Mouse (Mus musculus) midbrain, embryonic 15.5 days (tissue): Measurements from ENCODE around the gene Scn1b. TPM values are rescaled to one million over a fixed set of nuclear protein-coding genes. Genes with fewer than 3 reads are reported as not detected.

ENCODE experiments used
- ATAC-seq: fragments of 200-750 bp; cut with Nextera tagmentation; replicated peaks from 2 replicates; pipeline ENCODE4 v1.8.0; 2017; ENCODE audit warnings: moderate TSS enrichment
- H3K27ac ChIP-seq: fragments of 300-500 bp; sonication (generic); 2 replicates; pipeline ENCODE4 v1.5.1; 2015; ENCODE audit warnings: mild to moderate bottlenecking, inconsistent platforms
- H3K27me3 ChIP-seq: fragments of 300-500 bp; sonication (generic); replicated peaks from 2 replicates; pipeline ENCODE4 v1.6.1; 2015; ENCODE audit warnings: inconsistent platforms
- H3K36me3 ChIP-seq: fragments of 300-500 bp; sonication (generic); replicated peaks from 2 replicates; pipeline ENCODE4 v1.6.1; 2015; ENCODE audit warnings: inconsistent platforms
- H3K4me1 ChIP-seq: fragments of 300-500 bp; sonication (generic); 2 replicates; pipeline ENCODE4 v1.6.1; 2015; ENCODE audit warnings: inconsistent platforms
- H3K4me2 ChIP-seq: fragments of 300-500 bp; sonication (generic); 2 replicates; pipeline ENCODE4 v1.6.1; 2015; ENCODE audit warnings: inconsistent platforms, mild to moderate bottlenecking, moderate library complexity
- H3K4me3 ChIP-seq: fragments of 300-500 bp; sonication (generic); 2 replicates; pipeline ENCODE4 v1.5.1; 2015; ENCODE audit warnings: mild to moderate bottlenecking, inconsistent platforms
- H3K9ac ChIP-seq: fragments of 300-500 bp; sonication (generic); 2 replicates; pipeline ENCODE4 v1.6.1; 2015; ENCODE audit warnings: mild to moderate bottlenecking, inconsistent platforms
- H3K9me3 ChIP-seq: fragments of 300-500 bp; sonication (generic); 2 replicates; pipeline ENCODE4 v1.6.1; 2016; ENCODE audit warnings: inconsistent platforms
- WGBS: fragments of 180-500 bp; shearing (Covaris S2); methylation state at CpG from one replicate; pipeline ENCODE4 v1.1.7; 2015; ENCODE audit warnings: mixed read lengths; 5-methylcytosine and 5-hydroxymethylcytosine counted together
- polyA plus RNA-seq: library from polyadenylated mRNA; unstranded; fragments of >200 nt; fragmentation: Nextera tagmentation; extraction: Ambion mirVana; gene quantifications from 2 replicates; pipeline ENCODE4 v1.2.1, GENCODE M21; 2015

Gene Scn1b
- polyA plus RNA-seq, 1 experiment from 2014 or later, result 9.2 TPM

DNA sequence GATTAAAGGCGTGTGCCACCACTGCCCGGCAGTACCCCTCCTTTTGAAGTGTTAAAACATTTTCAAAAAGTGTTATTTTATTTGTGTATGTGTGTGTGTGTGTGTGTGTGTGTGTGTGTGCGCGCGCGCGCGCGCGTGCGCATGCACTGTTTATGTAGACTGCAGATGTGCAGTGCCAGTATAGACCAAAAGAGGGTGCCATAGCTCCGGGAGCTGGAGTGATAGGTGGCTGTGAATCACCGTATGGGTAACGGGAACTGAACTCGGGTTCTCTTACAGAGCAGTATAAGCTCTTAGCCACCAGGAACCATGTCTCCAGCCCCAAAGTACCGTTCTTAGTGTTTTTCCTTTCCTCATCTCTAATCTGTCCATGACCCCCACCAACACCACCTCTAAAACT lies 18.1 kb upstream of the Scn1b start:
- H3K36me3 ChIP-seq, result peaks cover 36% of the 10 kb centered on the region
- H3K9me3 ChIP-seq, result no peaks in the 10 kb centered on the region
- H3K4me3 ChIP-seq, result no peak overlapping the region
- ATAC-seq, result no peak
- H3K27ac ChIP-seq, result no peak overlapping the region
- H3K4me1 ChIP-seq, result peaks cover 19% of the 10 kb centered on the region
- H3K9ac ChIP-seq, result no peak overlapping the region
- no peak overlapping the region for H3K4me2 ChIP-seq
- H3K27me3 ChIP-seq, result no peaks in the 10 kb centered on the region
- 95% methylated on average over 16 of the region's 16 CpGs for WGBS

DNA sequence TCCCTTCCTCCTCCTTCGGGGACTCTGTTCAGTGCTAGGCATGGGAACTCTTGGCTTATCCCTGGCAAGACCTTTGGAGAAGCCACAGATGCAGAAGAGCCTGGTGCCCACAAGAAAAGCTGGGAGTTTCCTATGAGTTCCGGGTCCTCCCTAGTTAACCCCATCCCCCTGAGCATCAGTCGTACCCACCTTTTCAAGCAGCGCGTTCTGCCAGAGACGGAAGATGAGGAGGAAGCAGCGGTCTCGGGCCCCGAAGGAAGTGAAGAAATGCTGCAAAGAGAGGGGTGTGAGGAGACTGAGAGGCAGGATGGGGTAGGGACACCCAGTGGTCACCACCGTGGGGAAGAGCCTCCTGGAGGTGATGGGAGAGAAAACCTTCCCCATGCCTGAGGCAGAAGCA lies 14.1 kb upstream of the Scn1b start:
- Histone ChIP-seq H3K9me3 (no peaks in the 10 kb centered on the region), H3K27ac (no peak overlapping the region), H3K4me2 (no peak overlapping the region), H3K4me3 (no peak overlapping the region), H3K9ac (no peak overlapping the region), H3K27me3 (no peaks in the 10 kb centered on the region), H3K36me3 (peaks cover 74% of the 10 kb centered on the region), H3K4me1 (no peaks in the 10 kb centered on the region)
- no peak for ATAC-seq
- WGBS, result 96% methylated on average over 10 of the region's 10 CpGs

- 92% methylated on average over 4 of the region's 4 CpGs for WGBS
- no peak overlapping the region for H3K4me2 ChIP-seq
- no peak overlapping the region for H3K9ac ChIP-seq
- H3K4me3 ChIP-seq, result no peak overlapping the region
- H3K27me3 ChIP-seq, result no peaks in the 10 kb centered on the region
- H3K36me3 ChIP-seq, result peaks cover 80% of the 10 kb centered on the region
- no peaks in the 10 kb centered on the region for H3K9me3 ChIP-seq
- ATAC-seq, result no peak
- no peaks in the 10 kb centered on the region for H3K4me1 ChIP-seq
- H3K27ac ChIP-seq, result no peak overlapping the region
Observed at GRCm38 (mm10) chr7:31140302-31140701, 13.5 kb upstream of the Scn1b start.

DNA sequence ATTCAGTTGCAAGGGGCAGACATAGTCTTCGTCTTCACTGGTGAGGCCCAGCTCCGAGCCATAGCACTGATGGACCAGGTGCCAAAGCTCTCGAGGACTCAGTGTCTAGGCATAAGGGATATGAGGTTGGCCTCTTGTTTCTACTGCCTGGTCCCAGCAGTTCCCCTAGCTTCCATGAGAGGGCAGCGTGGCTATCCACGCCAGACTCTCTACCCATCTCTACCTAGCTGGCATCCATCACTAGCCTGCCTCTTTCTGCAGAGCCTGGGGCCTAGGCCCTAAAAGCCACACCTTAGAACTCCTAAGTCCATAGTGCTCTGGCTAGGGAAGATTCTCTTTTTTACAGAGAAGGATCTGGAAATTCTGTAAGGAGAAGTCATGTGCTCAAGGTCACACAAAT lies 13.0 kb upstream of the Scn1b start:
- Histone ChIP-seq H3K9ac (no peak overlapping the region), H3K4me2 (no peak overlapping the region), H3K27ac (no peak overlapping the region), H3K27me3 (no peaks in the 10 kb centered on the region), H3K4me3 (no peak overlapping the region), H3K9me3 (no peaks in the 10 kb centered on the region), H3K36me3 (peaks cover 85% of the 10 kb centered on the region), H3K4me1 (no peaks in the 10 kb centered on the region)
- 64% methylated on average over 5 of the region's 5 CpGs for WGBS
- peak; percentile 68 for ATAC-seq

- Histone ChIP-seq H3K27me3 (no peaks in the 10 kb centered on the region), H3K4me3 (no peak overlapping the region), H3K27ac (no peak overlapping the region), H3K9ac (no peak overlapping the region), H3K4me2 (no peak overlapping the region), H3K4me1 (no peaks in the 10 kb centered on the region), H3K9me3 (no peaks in the 10 kb centered on the region), H3K36me3 (peaks cover 96% of the 10 kb centered on the region)
- WGBS, result 97% methylated on average over 10 of the region's 10 CpGs
- no peak for ATAC-seq
Observed at GRCm38 (mm10) chr7:31135717-31136116, 8.9 kb upstream of the Scn1b start.

- no peak overlapping the region for H3K4me3 ChIP-seq
- peaks cover 68% of the 10 kb centered on the region for H3K36me3 ChIP-seq
- no peaks in the 10 kb centered on the region for H3K27me3 ChIP-seq
- peaks cover 8% of the 10 kb centered on the region for H3K4me1 ChIP-seq
- H3K27ac ChIP-seq, result no peak overlapping the region
- no peak for ATAC-seq
- H3K9me3 ChIP-seq, result no peaks in the 10 kb centered on the region
- H3K9ac ChIP-seq, result no peak overlapping the region
- H3K4me2 ChIP-seq, result no peak overlapping the region
- 90% methylated on average over 4 of the region's 4 CpGs for WGBS
Observed at GRCm38 (mm10) chr7:31131866-31132265, 5.1 kb upstream of the Scn1b start.

DNA sequence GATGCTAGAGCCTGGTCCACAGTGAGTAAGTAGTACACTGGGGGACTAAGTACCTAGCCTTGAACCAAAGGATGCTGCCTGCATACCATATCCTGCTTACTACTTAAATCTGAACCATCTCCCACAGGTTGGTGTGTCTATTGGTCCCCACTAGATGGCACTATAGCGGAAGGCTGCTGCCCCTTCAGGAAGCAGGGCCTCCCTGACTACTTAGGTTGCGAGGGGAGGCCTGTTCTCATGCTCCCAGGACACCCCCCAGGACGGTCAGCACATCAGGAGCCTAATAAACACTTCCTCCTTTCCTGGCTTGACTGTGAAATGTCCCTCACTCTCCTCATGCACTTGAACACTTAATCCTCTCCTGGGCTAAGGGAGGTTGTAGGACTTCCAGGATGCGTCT lies 4.0 kb upstream of the Scn1b start:
- H3K27me3 ChIP-seq, result peaks cover 7% of the 10 kb centered on the region
- ATAC-seq, result no peak
- no peak overlapping the region for H3K9ac ChIP-seq
- peaks cover 17% of the 10 kb centered on the region for H3K4me1 ChIP-seq
- no peaks in the 10 kb centered on the region for H3K9me3 ChIP-seq
- H3K4me3 ChIP-seq, result no peak overlapping the region
- H3K4me2 ChIP-seq, result no peak overlapping the region
- H3K27ac ChIP-seq, result no peak overlapping the region
- WGBS, result 41% methylated on average over 4 of the region's 4 CpGs
- peaks cover 58% of the 10 kb centered on the region for H3K36me3 ChIP-seq

DNA sequence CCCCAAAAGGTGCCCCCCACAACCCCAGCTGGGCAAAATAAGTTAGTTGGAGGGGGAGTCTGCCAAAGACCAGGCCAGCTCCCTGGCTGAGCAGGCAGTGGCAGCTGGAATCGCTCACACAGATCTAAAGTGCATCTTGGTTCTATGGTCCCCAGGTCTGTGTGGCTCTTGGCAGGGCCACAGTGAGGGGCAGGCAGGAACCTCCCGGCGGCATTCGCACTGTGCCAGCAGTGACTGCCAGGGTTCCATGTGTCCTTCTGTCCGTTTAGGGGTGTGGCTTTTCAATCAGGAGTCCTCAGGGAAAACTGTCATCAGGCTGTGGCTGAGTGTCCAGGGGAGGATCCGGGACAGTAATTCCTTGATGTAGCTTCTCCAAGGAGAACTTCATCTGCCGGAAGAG lies 3.4 kb upstream of the Scn1b start:
- no peak overlapping the region for H3K4me3 ChIP-seq
- no peak overlapping the region for H3K27ac ChIP-seq
- 91% methylated on average over 7 of the region's 7 CpGs for WGBS
- peaks cover 19% of the 10 kb centered on the region for H3K4me1 ChIP-seq
- peaks cover 51% of the 10 kb centered on the region for H3K36me3 ChIP-seq
- H3K9ac ChIP-seq, result no peak overlapping the region
- no peak overlapping the region for H3K4me2 ChIP-seq
- no peak for ATAC-seq
- H3K27me3 ChIP-seq, result peaks cover 13% of the 10 kb centered on the region
- no peaks in the 10 kb centered on the region for H3K9me3 ChIP-seq

GRCm38 (mm10) chr7:31128157-31128705 lies 1.4 kb upstream of the Scn1b start:
- H3K4me1 ChIP-seq, result peaks cover 19% of the 10 kb centered on the region
- 72% methylated on average over 9 of the region's 9 CpGs for WGBS
- H3K27me3 ChIP-seq, result peaks cover 19% of the 10 kb centered on the region
- ATAC-seq, result no peak; the same call in none of the 2 replicates
- H3K36me3 ChIP-seq, result peaks cover 32% of the 10 kb centered on the region
- H3K9ac ChIP-seq, result no peak overlapping the region
- no peak overlapping the region for H3K4me3 ChIP-seq
- no peak overlapping the region for H3K4me2 ChIP-seq
- no peak overlapping the region for H3K27ac ChIP-seq
- H3K9me3 ChIP-seq, result no peaks in the 10 kb centered on the region

DNA sequence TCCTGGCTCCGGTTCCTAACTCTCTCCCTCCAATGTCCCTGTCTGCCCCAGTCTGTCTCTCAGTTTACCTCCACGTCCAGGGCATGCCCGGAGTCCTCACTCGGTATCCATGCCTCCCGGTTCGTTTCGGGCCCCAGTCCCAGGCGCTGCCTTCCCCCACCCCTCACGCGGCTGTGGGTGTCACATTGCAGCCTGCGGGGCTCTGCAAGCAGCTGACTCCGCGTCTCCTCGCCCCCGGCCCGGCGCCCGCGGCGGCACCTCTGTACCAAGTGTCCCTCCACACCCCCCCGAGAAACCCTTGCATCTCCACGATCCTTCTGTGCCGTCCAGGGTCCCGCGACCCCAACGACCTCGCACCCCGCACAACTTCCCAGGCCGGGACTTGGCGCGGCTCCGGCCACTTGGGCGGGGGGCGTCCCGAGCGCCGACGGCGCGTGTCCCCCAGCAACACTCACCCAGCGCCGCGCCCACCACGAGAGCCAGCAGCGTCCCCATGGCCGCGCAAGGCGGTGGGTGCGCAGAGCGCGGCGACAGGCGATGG lies 522 bp downstream of the Scn1b start:
- under 1% methylated on average over 46 of the region's 53 CpGs for WGBS
- Histone ChIP-seq H3K9ac (peak overlapping the region; percentile 68), H3K4me3 (peak overlapping the region; percentile 63), H3K36me3 (peaks cover 12% of the 10 kb centered on the region), H3K27ac (peak overlapping the region; percentile 63; the same call in 1 of the 2 replicates), H3K27me3 (peaks cover 19% of the 10 kb centered on the region), H3K9me3 (no peaks in the 10 kb centered on the region), H3K4me2 (peak overlapping the region; percentile 95), H3K4me1 (peaks cover 19% of the 10 kb centered on the region)
- no peak for ATAC-seq

- Histone ChIP-seq H3K27me3 (peaks cover 19% of the 10 kb centered on the region), H3K36me3 (peaks cover 5% of the 10 kb centered on the region), H3K9ac (no peak overlapping the region), H3K4me2 (no peak overlapping the region), H3K27ac (no peak overlapping the region), H3K4me3 (no peak overlapping the region), H3K4me1 (peaks cover 19% of the 10 kb centered on the region), H3K9me3 (no peaks in the 10 kb centered on the region)
- WGBS, result 86% methylated on average over 13 of the region's 13 CpGs
- no peak for ATAC-seq
Observed at GRCm38 (mm10) chr7:31125116-31125515, 1.7 kb downstream of the Scn1b start.

- 88% methylated on average over 5 of the region's 5 CpGs for WGBS
- Histone ChIP-seq H3K27me3 (peaks cover 19% of the 10 kb centered on the region), H3K9me3 (no peaks in the 10 kb centered on the region), H3K4me2 (no peak overlapping the region), H3K4me3 (no peak overlapping the region), H3K4me1 (peaks cover 19% of the 10 kb centered on the region), H3K36me3 (no peaks in the 10 kb centered on the region; the same call in 1 of the 2 replicates), H3K9ac (no peak overlapping the region), H3K27ac (no peak overlapping the region)
- ATAC-seq, result no peak
Observed at GRCm38 (mm10) chr7:31124381-31124780, 2.4 kb downstream of the Scn1b start.

DNA sequence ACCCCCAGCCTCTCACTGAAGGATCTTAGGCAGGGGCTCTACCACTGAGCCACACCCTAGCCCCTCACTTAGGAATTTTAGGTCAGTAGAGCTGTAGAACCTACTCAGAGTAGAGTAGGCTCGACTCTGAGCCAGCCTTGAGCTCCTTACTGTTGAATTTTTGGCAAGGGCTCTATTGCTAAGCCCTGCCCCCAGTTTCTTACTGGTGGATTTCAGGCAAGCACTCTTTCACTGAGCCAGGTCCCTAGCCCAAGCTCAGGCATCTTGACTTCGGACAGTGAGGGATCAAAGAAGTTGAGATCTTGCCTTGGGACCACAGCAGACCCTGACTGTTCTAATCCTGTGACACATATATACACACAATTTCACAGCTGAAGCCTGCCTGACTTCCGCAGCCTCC lies 3.1 kb downstream of the Scn1b start:
- 85% methylated on average over 3 of the region's 3 CpGs for WGBS
- ATAC-seq, result no peak

More for the DNA sequence above, 3.1 kb downstream of the Scn1b start:
- Histone ChIP-seq H3K4me2 (no peak overlapping the region), H3K9ac (no peak overlapping the region), H3K27me3 (peaks cover 19% of the 10 kb centered on the region), H3K4me3 (no peak overlapping the region), H3K9me3 (no peaks in the 10 kb centered on the region), H3K27ac (no peak overlapping the region), H3K36me3 (no peaks in the 10 kb centered on the region; the same call in 1 of the 2 replicates), H3K4me1 (peaks cover 19% of the 10 kb centered on the region)
